Mouse (Mus musculus) limb, embryonic 14.5 days (tissue): ENCODE measurements at regions not wholly inside any gene's neighbourhood (a gene's known extent, or its start where the extent isn't known, plus 50 kb on each side); places are given as distances from the start of the nearest gene placed in this dataset.

Experiments
- ATAC-seq: fragments of 200-750 bp; cut with Nextera tagmentation; 2 replicates; pipeline ENCODE4 v1.8.0; 2017; ENCODE audit warnings: low read depth, moderate number of reproducible peaks, moderate TSS enrichment; ENCODE audit not compliant: low FRiP score
- DNase-seq: peaks from one replicate; pipeline ENCODE4 v3.0.0-alpha.2; 2015; ENCODE audit warnings: low spot score
- H3K27ac ChIP-seq: fragments of 300-500 bp; sonication (generic); replicated peaks from 2 replicates; pipeline ENCODE4 v1.5.1; 2014; ENCODE audit warnings: low read depth, mild to moderate bottlenecking, low read length, moderate library complexity, mixed read lengths
- H3K27me3 ChIP-seq: fragments of 300-500 bp; sonication (generic); 2 replicates; pipeline ENCODE4 v1.6.1; 2014; ENCODE audit warnings: low read length, mixed read lengths; ENCODE audit not compliant: control insufficient read depth, insufficient read depth
- H3K36me3 ChIP-seq: fragments of 300-500 bp; sonication (generic); 2 replicates; pipeline ENCODE4 v1.6.1; 2014; ENCODE audit warnings: mild to moderate bottlenecking, low read length, moderate library complexity, mixed read lengths; ENCODE audit not compliant: control insufficient read depth, insufficient read depth
- H3K4me1 ChIP-seq: fragments of 300-500 bp; sonication (generic); 2 replicates; pipeline ENCODE4 v1.6.1; 2014; ENCODE audit warnings: antibody characterized with exemption, low read length, mixed read lengths; ENCODE audit not compliant: control insufficient read depth, insufficient read depth
- H3K4me2 ChIP-seq: fragments of 300-500 bp; sonication (generic); replicated peaks from 2 replicates; pipeline ENCODE4 v1.6.1; 2014; ENCODE audit warnings: low read depth, mild to moderate bottlenecking, low read length, moderate library complexity; ENCODE audit not compliant: severe bottlenecking
- H3K4me3 ChIP-seq: fragments of 300-500 bp; sonication (generic); replicated peaks from 2 replicates; pipeline ENCODE4 v1.5.1; 2014; ENCODE audit warnings: low read length
- H3K9ac ChIP-seq: fragments of 300-500 bp; sonication (generic); 2 replicates; pipeline ENCODE4 v1.6.1; 2014; ENCODE audit warnings: mild to moderate bottlenecking, low read depth, low read length, moderate library complexity; ENCODE audit not compliant: severe bottlenecking
- H3K9me3 ChIP-seq: fragments of 300-500 bp; sonication (generic); 2 replicates; pipeline ENCODE4 v1.6.1; 2016; ENCODE audit warnings: low read length; ENCODE audit not compliant: control insufficient read depth
- POLR2A ChIP-seq: fragments of 200-500 bp; IDR thresholded peaks from 2 replicates; pipeline ENCODE4 v1.8.0; 2012; ENCODE audit warnings: inconsistent platforms, mild to moderate bottlenecking, moderate library complexity, borderline replicate concordance; ENCODE audit not compliant: insufficient read depth, insufficient read length; ENCODE audit errors: extremely low read depth
- WGBS: fragments of 180-500 bp; shearing (Covaris S2); extraction: QIAGEN DNeasy Blood & Tissue Kit; methylation state at CpG from one replicate; pipeline ENCODE4 v1.1.7; 2014; 5-methylcytosine and 5-hydroxymethylcytosine counted together

GRCm38 (mm10) chr9:116354056-116354732 is 179.0 kb upstream of the Tgfbr2 start:
- Histone ChIP-seq H3K27ac (no peak overlapping the region), H3K4me3 (no peak overlapping the region), H3K36me3 (no peaks in the 10 kb centered on the region), H3K9me3 (no peaks in the 10 kb centered on the region), H3K9ac (no peak overlapping the region), H3K27me3 (no peaks in the 10 kb centered on the region), H3K4me2 (no peak overlapping the region), H3K4me1 (peaks cover 4% of the 10 kb centered on the region)
- ATAC-seq (no peak), DNase-seq (no peak)
- TF ChIP-seq POLR2A = no peak
- WGBS = 65% methylated on average over 7 of the region's 7 CpGs

GRCm38 (mm10) chr9:116352801-116353494 is 177.8 kb upstream of the Tgfbr2 start:
- no peak overlapping the region for H3K4me3 ChIP-seq
- ATAC-seq = no peak
- no peak for DNase-seq
- WGBS = 73% methylated on average over 4 of the region's 4 CpGs
- no peak overlapping the region for H3K27ac ChIP-seq
- peaks cover 4% of the 10 kb centered on the region for H3K4me1 ChIP-seq
- H3K4me2 ChIP-seq = no peak overlapping the region
- H3K9me3 ChIP-seq = no peaks in the 10 kb centered on the region
- no peaks in the 10 kb centered on the region for H3K27me3 ChIP-seq
- H3K36me3 ChIP-seq = no peaks in the 10 kb centered on the region
- TF ChIP-seq POLR2A = no peak
- no peak overlapping the region for H3K9ac ChIP-seq

- 56% methylated on average over 10 of the region's 10 CpGs for WGBS
- Histone ChIP-seq H3K27me3 (no peaks in the 10 kb centered on the region), H3K9me3 (no peaks in the 10 kb centered on the region), H3K36me3 (no peaks in the 10 kb centered on the region), H3K4me2 (no peak overlapping the region), H3K9ac (no peak overlapping the region), H3K4me3 (no peak overlapping the region), H3K4me1 (peaks cover 4% of the 10 kb centered on the region), H3K27ac (peak overlapping the region; percentile 50; the same call in 1 of the 2 replicates)
- no peak for ATAC-seq
- DNase-seq = no peak
- TF ChIP-seq POLR2A = no peak
These were observed 175.8 kb upstream of the Tgfbr2 start for GRCm38 (mm10) chr9:116350804-116351547.

GRCm38 (mm10) chr9:116347021-116347420 is 171.9 kb upstream of the Tgfbr2 start:
- H3K9me3 ChIP-seq = no peaks in the 10 kb centered on the region
- no peak overlapping the region for H3K27ac ChIP-seq
- peaks cover 4% of the 10 kb centered on the region for H3K4me1 ChIP-seq
- TF ChIP-seq POLR2A = no peak
- H3K36me3 ChIP-seq = no peaks in the 10 kb centered on the region
- H3K9ac ChIP-seq = no peak overlapping the region
- DNase-seq (no peak), ATAC-seq (no peak)
- WGBS = 84% methylated on average over 8 of the region's 8 CpGs
- H3K4me3 ChIP-seq = no peak overlapping the region
- H3K4me2 ChIP-seq = no peak overlapping the region
- H3K27me3 ChIP-seq = no peaks in the 10 kb centered on the region

- no peak for ATAC-seq
- Histone ChIP-seq H3K36me3 (no peaks in the 10 kb centered on the region), H3K4me1 (peaks cover 4% of the 10 kb centered on the region), H3K9me3 (no peaks in the 10 kb centered on the region), H3K27ac (no peak overlapping the region), H3K9ac (no peak overlapping the region), H3K4me2 (no peak overlapping the region), H3K27me3 (no peaks in the 10 kb centered on the region), H3K4me3 (no peak overlapping the region)
- no peak for DNase-seq
- WGBS = 86% methylated on average over 7 of the region's 7 CpGs
- no peak for TF ChIP-seq POLR2A
These were observed 171.3 kb upstream of the Tgfbr2 start for GRCm38 (mm10) chr9:116346495-116346894.
